Mouse (Mus musculus): ENCODE measurements around the gene Ptprd.
"Not testable (repeated sequence)": the region's sequence is repeated elsewhere in the genome, so short reads cannot be mapped to it uniquely, and the experiment has no call there.

DNA sequence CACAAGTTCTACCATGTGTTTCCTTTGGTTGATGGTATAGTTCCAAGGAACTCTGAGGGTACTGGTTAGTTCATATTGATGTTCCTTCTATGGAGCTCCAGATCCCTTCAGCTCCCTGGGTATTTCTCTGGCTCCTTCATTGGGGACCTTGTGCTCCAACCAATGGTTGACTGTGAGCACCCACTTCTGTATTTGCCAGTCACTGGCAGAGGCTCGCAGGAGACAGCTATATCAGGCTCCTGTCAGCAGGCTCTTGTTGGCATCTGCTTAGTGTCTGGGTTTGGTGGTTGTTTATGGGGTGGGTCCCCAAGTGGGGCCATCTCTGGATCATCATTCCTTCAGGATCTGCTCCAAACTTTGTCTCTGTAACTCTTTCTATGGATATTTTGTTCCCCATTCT, 414.4 kb downstream of the Ptprd start:
- TF ChIP-seq POLR2A (IDR thresholded peaks at IDR 0.05; ENCODE audit: low read depth, low read length); CTCF (IDR thresholded peaks at IDR 0.05; ENCODE audit: extremely low read depth, insufficient read depth, insufficient read length, insufficient replicate concordance): not testable (repeated sequence)
